Mouse (Mus musculus) hindbrain, postnatal 0 days (tissue): ENCODE results near the gene Rer1. TPM values are rescaled to one million over a fixed set of nuclear protein-coding genes. Genes with fewer than 3 reads are reported as not detected.
"Not testable (repeated sequence)": the region's sequence is repeated elsewhere in the genome, so short reads cannot be mapped to it uniquely, and the experiment has no call there.

Experiments
- ATAC-seq: fragments of 200-750 bp; cut with Nextera tagmentation; 2 replicates; pipeline ENCODE4 v1.8.0; 2017; ENCODE audit warnings: mild to moderate bottlenecking, moderate TSS enrichment, moderate library complexity
- DNase-seq: peaks from one replicate; pipeline ENCODE4 v3.0.0-alpha.2; 2015; ENCODE audit warnings: low spot score
- H3K27ac ChIP-seq: fragments of 300-500 bp; sonication (generic); 2 replicates; pipeline ENCODE4 v1.5.1; 2014; ENCODE audit warnings: mild to moderate bottlenecking
- H3K27me3 ChIP-seq: fragments of 300-500 bp; sonication (generic); 2 replicates; pipeline ENCODE4 v1.6.1; 2014; ENCODE audit warnings: low read length, mixed read lengths; ENCODE audit not compliant: insufficient read depth
- H3K36me3 ChIP-seq: fragments of 300-500 bp; sonication (generic); 2 replicates; pipeline ENCODE4 v1.6.1; 2014; ENCODE audit warnings: low read length, mixed read lengths; ENCODE audit not compliant: insufficient read depth
- H3K4me1 ChIP-seq: fragments of 300-500 bp; sonication (generic); 2 replicates; pipeline ENCODE4 v1.6.1; 2014; ENCODE audit warnings: antibody characterized with exemption, low read length, mixed read lengths; ENCODE audit not compliant: insufficient read depth
- H3K4me2 ChIP-seq: fragments of 300-500 bp; sonication (generic); 2 replicates; pipeline ENCODE4 v1.6.1; 2014; ENCODE audit warnings: low read depth, mild to moderate bottlenecking, low read length, moderate library complexity, mixed read lengths
- H3K4me3 ChIP-seq: fragments of 300-500 bp; sonication (generic); 2 replicates; pipeline ENCODE4 v1.5.1; 2014; ENCODE audit warnings: low read length
- H3K9ac ChIP-seq: fragments of 300-500 bp; sonication (generic); replicated peaks from 2 replicates; pipeline ENCODE4 v1.6.1; 2014; ENCODE audit warnings: mild to moderate bottlenecking, low read length, moderate library complexity, mixed read lengths
- H3K9me3 ChIP-seq: fragments of 300-500 bp; sonication (generic); 2 replicates; pipeline ENCODE4 v1.6.1; 2016; ENCODE audit warnings: low read length, mixed read lengths
- CTCF ChIP-seq: IDR thresholded peaks from 2 replicates; pipeline ENCODE4 v1.5.1; 2016; ENCODE audit warnings: antibody characterized with exemption, control low read depth, low read depth
- WGBS: fragments of 180-500 bp; shearing (Covaris S2); extraction: QIAGEN DNeasy Blood & Tissue Kit; methylation state at CpG from one replicate; pipeline ENCODE4 v1.1.7; 2014; 5-methylcytosine and 5-hydroxymethylcytosine counted together
- polyA plus RNA-seq: library from polyadenylated mRNA; unstranded; fragments of >200 nt; fragmentation: Nextera tagmentation; extraction: Ambion mirVana; gene quantifications from 2 replicates; pipeline ENCODE4 v1.2.1, GENCODE M21; 2015
- total RNA-seq: library from RNA; depleted of rRNA; stranded (reverse); fragments of >200 nt; gene quantifications from 2 replicates; pipeline ENCODE4 v1.2.3, GENCODE M21; 2014

The Rer1 gene
- total and polyA plus RNA-seq, 2 experiments from 2014 or later: 85.4 to 129 TPM

GRCm38 (mm10) chr4:155089241-155089640 lies 3.1 kb upstream of the Rer1 start:
- ATAC-seq: no peak
- WGBS: 85% methylated on average over 5 of the region's 5 CpGs

GRCm38 (mm10) chr4:155085206-155086107 lies 725 bp downstream of the Rer1 start:
- ATAC-seq (peak; percentile 0; the same call in 1 of the 2 replicates), DNase-seq (no peak)
- H3K27me3 ChIP-seq: no peaks in the 10 kb centered on the region
- H3K9ac ChIP-seq: peak overlapping the region; percentile 88
- peak overlapping the region; percentile 80 for H3K4me2 ChIP-seq
- no peaks in the 10 kb centered on the region for H3K9me3 ChIP-seq
- peaks cover 14% of the 10 kb centered on the region for H3K4me1 ChIP-seq
- no peak; the same call in 1 of the 2 replicates for TF ChIP-seq CTCF
- 7% methylated on average over 35 of the region's 35 CpGs for WGBS
- H3K4me3 ChIP-seq: peak overlapping the region; percentile 90
- H3K27ac ChIP-seq: peak overlapping the region; percentile 91
- H3K36me3 ChIP-seq: peaks cover 18% of the 10 kb centered on the region

More at GRCm38 (mm10) chr4:155089241-155089640, 3.1 kb upstream of the Rer1 start:
- Histone ChIP-seq H3K9me3 (no peaks in the 10 kb centered on the region), H3K4me2 (no peak overlapping the region), H3K9ac (no peak overlapping the region), H3K27ac (no peak overlapping the region), H3K36me3 (peaks cover 8% of the 10 kb centered on the region; the same call in 1 of the 2 replicates), H3K4me1 (peaks cover 14% of the 10 kb centered on the region), H3K27me3 (no peaks in the 10 kb centered on the region), H3K4me3 (no peak overlapping the region)
- no peak for TF ChIP-seq CTCF
- DNase-seq: no peak

- no peak overlapping the region for H3K9ac ChIP-seq
- H3K9me3 ChIP-seq: no peaks in the 10 kb centered on the region
- DNase-seq: no peak
- H3K27ac ChIP-seq: no peak overlapping the region
- H3K27me3 ChIP-seq: no peaks in the 10 kb centered on the region
- H3K4me3 ChIP-seq: no peak overlapping the region
- no peak overlapping the region for H3K4me2 ChIP-seq
- peaks cover 23% of the 10 kb centered on the region for H3K36me3 ChIP-seq
- no peak for ATAC-seq
- WGBS: 84% methylated on average over 7 of the region's 7 CpGs
- peaks cover 14% of the 10 kb centered on the region for H3K4me1 ChIP-seq
- TF ChIP-seq CTCF: no peak
Measured at GRCm38 (mm10) chr4:155084351-155084750, 1.8 kb downstream of the Rer1 start.

GRCm38 (mm10) chr4:155083553-155083952 lies 2.6 kb downstream of the Rer1 start:
- Histone ChIP-seq H3K27me3 (no peaks in the 10 kb centered on the region), H3K9me3 (no peaks in the 10 kb centered on the region), H3K36me3 (peaks cover 25% of the 10 kb centered on the region), H3K4me2 (no peak overlapping the region), H3K27ac (no peak overlapping the region), H3K4me1 (peaks cover 14% of the 10 kb centered on the region), H3K9ac (no peak overlapping the region), H3K4me3 (no peak overlapping the region)
- DNase-seq (no peak), ATAC-seq (no peak)
- no peak for TF ChIP-seq CTCF
- 94% methylated on average over 4 of the region's 4 CpGs for WGBS

GRCm38 (mm10) chr4:155079666-155080065 lies 6.5 kb downstream of the Rer1 start:
- Histone ChIP-seq H3K4me1 (no peaks in the 10 kb centered on the region; the same call in 1 of the 2 replicates), H3K27me3 (no peaks in the 10 kb centered on the region), H3K4me3 (no peak overlapping the region), H3K9me3 (no peaks in the 10 kb centered on the region), H3K27ac (no peak overlapping the region), H3K36me3 (peaks cover 55% of the 10 kb centered on the region), H3K9ac (no peak overlapping the region), H3K4me2 (no peak overlapping the region)
- WGBS: 93% methylated on average over 6 of the region's 6 CpGs
- DNase-seq (no peak), ATAC-seq (no peak)
- no peak for TF ChIP-seq CTCF

- H3K9ac ChIP-seq, DNase-seq, H3K4me3 ChIP-seq, H3K9me3 ChIP-seq, H3K27ac ChIP-seq, H3K27me3 ChIP-seq, H3K4me2 ChIP-seq, H3K4me1 ChIP-seq: not testable (repeated sequence)
- ATAC-seq: 0 out of 2 replicates have a peak, but pooled peaks have one; percentile 35
- 74% methylated on average over 10 of the region's 10 CpGs for WGBS
- peaks cover 63% of the 10 kb centered on the region for H3K36me3 ChIP-seq
Measured at GRCm38 (mm10) chr4:155078808-155079207, 7.4 kb downstream of the Rer1 start.

- Histone ChIP-seq H3K27ac (no peak overlapping the region), H3K9ac (no peak overlapping the region), H3K4me3 (no peak overlapping the region), H3K4me2 (no peak overlapping the region), H3K36me3 (peaks cover 66% of the 10 kb centered on the region), H3K27me3 (no peaks in the 10 kb centered on the region), H3K4me1 (no peaks in the 10 kb centered on the region), H3K9me3 (no peaks in the 10 kb centered on the region)
- TF ChIP-seq CTCF: no peak
- WGBS: 88% methylated on average over 9 of the region's 9 CpGs
- ATAC-seq (no peak), DNase-seq (no peak)
Measured at GRCm38 (mm10) chr4:155076677-155077076, 9.5 kb downstream of the Rer1 start.
